In genomic region chr1:73515781-73516180, GRCm38 (mm10) we compare ENCODE assay signal across 24 mouse cellular contexts.
A peak's percentile ranks its signal among the peaks of the same experiment; 100 is the strongest.
DNase-seq lines count a peak whose midpoint lies in the region; ATAC-seq and TF ChIP-seq lines count a peak whose summit lies in the region.
"Had no signal": no experiment of that assay in that cellular context is flagged by ENCODE, and none has a peak within 500 bp of the region (broad histone marks: within the 10 kb centered on the region; RNA-seq: fewer than 3 reads in every experiment).

No protein-coding gene starts in this region.

- no peaks in the 10 kb centered on the region for H3K4me1 ChIP-seq in heart, embryonic 10.5 days
- no peaks in the 10 kb centered on the region for H3K4me1 ChIP-seq in forebrain, embryonic 15.5 days
- H3K4me1 ChIP-seq: embryonic facial prominence, embryonic 12.5 days; forebrain, embryonic 13.5 days; hindbrain, embryonic 15.5 days; intestine, embryonic 15.5 days; limb, embryonic 12.5 days; liver, embryonic 12.5 days; midbrain, embryonic 12.5 days had no signal

- no peak for TF ChIP-seq CTCF in gastrocnemius, adult 2 months (IDR thresholded peaks at IDR 0.05)

- no peak overlapping the region for H3K4me2 ChIP-seq in forebrain, embryonic 15.5 days (replicated peaks)
- H3K4me2 ChIP-seq: embryonic facial prominence, embryonic 12.5 days; forebrain, embryonic 13.5 days; hindbrain, embryonic 15.5 days; intestine, embryonic 15.5 days; limb, embryonic 12.5 days; liver, embryonic 12.5 days; midbrain, embryonic 12.5 days had no signal

- H3K9ac ChIP-seq in forebrain, embryonic 15.5 days (replicated peaks) = no peak overlapping the region
- H3K9ac ChIP-seq: embryonic facial prominence, embryonic 12.5 days; forebrain, embryonic 13.5 days; hindbrain, embryonic 15.5 days; intestine, embryonic 15.5 days; limb, embryonic 12.5 days; liver, embryonic 12.5 days; midbrain, embryonic 12.5 days had no signal

- H3K27me3 ChIP-seq in heart, embryonic 10.5 days (ENCODE audit: insufficient read depth, poor library complexity, severe bottlenecking) = no peaks in the 10 kb centered on the region
- no peaks in the 10 kb centered on the region for H3K27me3 ChIP-seq in forebrain, embryonic 15.5 days
- H3K27me3 ChIP-seq: embryonic facial prominence, embryonic 12.5 days; forebrain, embryonic 13.5 days; hindbrain, embryonic 15.5 days; intestine, embryonic 15.5 days; limb, embryonic 12.5 days; liver, embryonic 12.5 days had no signal

- 88% methylated on average over 5 of the region's 5 CpGs for WGBS in heart, embryonic 10.5 days
- WGBS in forebrain, embryonic 15.5 days = 91% methylated on average over 5 of the region's 5 CpGs

- no peaks in the 10 kb centered on the region for H3K9me3 ChIP-seq in heart, embryonic 10.5 days
- H3K9me3 ChIP-seq in forebrain, embryonic 15.5 days = no peaks in the 10 kb centered on the region
- H3K9me3 ChIP-seq: embryonic facial prominence, embryonic 12.5 days; forebrain, embryonic 13.5 days; hindbrain, embryonic 15.5 days; intestine, embryonic 15.5 days; limb, embryonic 12.5 days; midbrain, embryonic 12.5 days had no signal

- DNase-seq in heart, adult 8-10 months (ENCODE audit: low spot score) = peak; percentile 21
- no peak for DNase-seq in heart, embryonic 10.5 days (ENCODE audit: low spot score)
- DNase-seq in gastrocnemius, adult 2 months = peak; percentile 43
- DNase-seq in gastrocnemius, postnatal 36 days = peak; percentile 16 to 23
- peak; percentile 9 for DNase-seq in heart, postnatal 4 days
- no peak for DNase-seq in lung, postnatal 36 days
- DNase-seq: adrenal gland, postnatal 10 days; B cell, adult 2 months; cerebellum, adult 2 months; cerebellum, postnatal 25 days; kidney, adult 8-10 months; kidney, postnatal 10 days; lung, adult 18-20 months; lung, postnatal 10 days; thymus, postnatal 14 days had no signal

- no peak for ATAC-seq in forebrain, embryonic 15.5 days (replicated peaks)
- ATAC-seq: forebrain, embryonic 13.5 days; intestine, embryonic 15.5 days; liver, embryonic 12.5 days had no signal

- intact Hi-C loops in gastrocnemius, adult 2 months (cut with DNase I) = no loop called here
- intact Hi-C loops in gastrocnemius, postnatal 36 days (cut with DNase I) = no loop called here

- H3K27ac ChIP-seq in heart, embryonic 10.5 days = no peak overlapping the region
- H3K27ac ChIP-seq in gastrocnemius, adult 2 months = peak overlapping the region; percentile 67
- no peak overlapping the region for H3K27ac ChIP-seq in forebrain, embryonic 15.5 days (replicated peaks)
- H3K27ac ChIP-seq: embryonic facial prominence, embryonic 12.5 days; forebrain, embryonic 13.5 days; heart, adult 2 months; hindbrain, embryonic 15.5 days; intestine, embryonic 15.5 days; limb, embryonic 12.5 days; liver, embryonic 12.5 days; midbrain, embryonic 12.5 days had no signal

- no peaks in the 10 kb centered on the region for H3K36me3 ChIP-seq in heart, embryonic 10.5 days
- H3K36me3 ChIP-seq in forebrain, embryonic 15.5 days = no peaks in the 10 kb centered on the region
- H3K36me3 ChIP-seq: embryonic facial prominence, embryonic 12.5 days; hindbrain, embryonic 15.5 days; intestine, embryonic 15.5 days; limb, embryonic 12.5 days; liver, embryonic 12.5 days; midbrain, embryonic 12.5 days had no signal

- no peak overlapping the region for H3K4me3 ChIP-seq in heart, embryonic 10.5 days
- H3K4me3 ChIP-seq in gastrocnemius, adult 2 months = no peak overlapping the region
- H3K4me3 ChIP-seq in forebrain, embryonic 15.5 days = no peak overlapping the region
- H3K4me3 ChIP-seq: embryonic facial prominence, embryonic 12.5 days; forebrain, embryonic 13.5 days; heart, adult 2 months; hindbrain, embryonic 15.5 days; intestine, embryonic 15.5 days; limb, embryonic 12.5 days; liver, embryonic 12.5 days; midbrain, embryonic 12.5 days had no signal

Comparison
In these comparisons a context has a peak if more than half of its experiments do, and no peak if none do; other contexts are left out.
1. DNase-seq: peak in heart, adult 8-10 months (single experiment), gastrocnemius, adult 2 months (single experiment), gastrocnemius, postnatal 36 days (2 of 2) and heart, postnatal 4 days (single experiment); none in heart, embryonic 10.5 days (single experiment) and lung, postnatal 36 days (single experiment).